Mouse (Mus musculus) granulocyte monocyte progenitor cell, adult 5-6 weeks (primary cell): ENCODE measurements around the gene Bahd1. TPM values are rescaled to one million over a fixed set of nuclear protein-coding genes. Genes with fewer than 3 reads are reported as not detected.
A peak's percentile ranks its signal among the peaks of the same experiment; 100 is the strongest.

Source experiments
- ATAC-seq: replicated peaks from 2 replicates; pipeline ENCODE4 v1.8.0; 2016; ENCODE audit warnings: mild to moderate bottlenecking, moderate TSS enrichment, inconsistent platforms; ENCODE audit not compliant: poor library complexity, severe bottlenecking
- total RNA-seq, 2 experiments: library from RNA; stranded (forward) in 1 of 2; stranded (reverse) in 1 of 2; fragments of 200-712, 200-1000 nt in 1 of 2; fragments of >200 nt in 1 of 2; fragmentation: Nextera tagmentation in 1 of 2; gene quantifications; 2 replicates each; pipeline ENCODE4 v1.2.3; 2014 to 2017

The Bahd1 gene
- 10.1 and 12.3 TPM in 2 replicates for total RNA-seq (2014; fragmentation: Nextera tagmentation)
- 4.6 and 4.8 TPM in 2 replicates for total RNA-seq (2017)

GRCm38 (mm10) chr2:118899981-118900825 is at the start of gene Bahd1:
Gene Bahd1 (plus strand): TSS chr2:118900377.
- ATAC-seq = peak; percentile 28

GRCm38 (mm10) chr2:118851756-118852155 is 48.4 kb upstream of the Bahd1 start:
- no peak for ATAC-seq

DNA sequence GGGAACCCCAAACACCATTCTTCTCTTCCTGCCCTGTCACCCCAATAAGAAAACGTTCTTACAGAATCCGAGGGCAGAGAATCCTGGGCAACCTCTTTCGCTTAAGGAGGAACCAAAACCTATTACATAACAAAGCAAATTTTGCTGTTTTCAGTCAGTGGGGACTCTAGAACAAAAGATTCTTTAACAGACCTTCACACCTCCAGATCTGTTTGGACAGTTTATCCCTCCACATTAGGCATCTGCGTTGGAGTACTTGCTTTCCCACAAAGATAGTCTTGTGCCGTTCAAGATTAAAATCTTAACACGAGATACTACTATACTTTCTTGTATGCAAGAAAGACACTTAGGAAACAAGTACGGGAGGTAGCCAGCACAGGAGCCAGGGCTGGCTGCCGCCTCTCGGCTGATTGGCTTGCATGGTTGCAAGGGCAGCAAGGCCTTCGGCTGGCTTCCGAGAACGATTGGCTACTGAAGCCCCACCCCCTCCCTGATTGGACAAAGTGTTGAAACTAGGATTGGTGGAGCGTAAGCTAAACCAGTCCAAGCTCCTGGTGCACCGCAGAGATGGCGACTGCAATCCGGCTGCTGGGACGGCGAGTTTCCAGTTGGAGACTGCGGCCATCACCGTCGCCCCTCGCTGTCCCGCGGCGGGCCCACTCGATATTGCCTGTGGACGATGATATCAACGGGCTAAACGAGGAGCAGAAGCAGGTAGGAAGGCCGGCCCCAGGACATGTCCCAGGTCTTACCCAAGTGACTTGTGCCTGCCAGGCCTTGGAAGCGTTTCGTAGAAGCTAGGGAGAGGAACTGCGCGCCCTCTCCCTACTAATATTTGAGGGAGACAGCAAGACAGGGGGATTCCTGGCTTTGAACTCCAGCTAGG is 38.5 kb upstream of the Bahd1 start, which contains the start of gene Ivd:
Ivd (plus strand) TSS at position 501 of the 886 bp plus-strand sequence.
- peak; percentile 98 for ATAC-seq

GRCm38 (mm10) chr2:118862340-118862675 is 37.9 kb upstream of the Bahd1 start:
- ATAC-seq = no peak

DNA sequence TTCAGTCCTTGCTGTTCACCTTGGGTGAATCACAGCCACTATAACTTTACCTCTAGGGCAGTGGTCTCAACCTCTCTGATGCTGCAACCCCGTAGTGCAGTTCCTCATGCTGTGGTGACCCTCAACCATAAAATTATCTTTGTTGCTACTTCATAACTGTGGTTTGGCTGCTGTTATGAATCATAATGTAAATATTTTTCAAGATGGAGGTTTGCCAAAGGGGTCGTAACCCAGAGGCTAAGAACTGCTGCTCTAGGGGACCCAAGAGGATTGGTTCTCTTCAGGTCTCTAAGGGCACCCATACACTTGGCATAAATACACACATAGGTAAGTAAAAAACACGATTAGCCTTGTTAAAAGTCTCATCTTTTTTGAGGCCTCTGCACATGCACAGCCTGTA is 29.6 kb upstream of the Bahd1 start:
- ATAC-seq = no peak

- no peak for ATAC-seq
Observed at GRCm38 (mm10) chr2:118871032-118871431, 29.1 kb upstream of the Bahd1 start.

GRCm38 (mm10) chr2:118873018-118873417 is 27.2 kb upstream of the Bahd1 start:
- ATAC-seq = no peak

DNA sequence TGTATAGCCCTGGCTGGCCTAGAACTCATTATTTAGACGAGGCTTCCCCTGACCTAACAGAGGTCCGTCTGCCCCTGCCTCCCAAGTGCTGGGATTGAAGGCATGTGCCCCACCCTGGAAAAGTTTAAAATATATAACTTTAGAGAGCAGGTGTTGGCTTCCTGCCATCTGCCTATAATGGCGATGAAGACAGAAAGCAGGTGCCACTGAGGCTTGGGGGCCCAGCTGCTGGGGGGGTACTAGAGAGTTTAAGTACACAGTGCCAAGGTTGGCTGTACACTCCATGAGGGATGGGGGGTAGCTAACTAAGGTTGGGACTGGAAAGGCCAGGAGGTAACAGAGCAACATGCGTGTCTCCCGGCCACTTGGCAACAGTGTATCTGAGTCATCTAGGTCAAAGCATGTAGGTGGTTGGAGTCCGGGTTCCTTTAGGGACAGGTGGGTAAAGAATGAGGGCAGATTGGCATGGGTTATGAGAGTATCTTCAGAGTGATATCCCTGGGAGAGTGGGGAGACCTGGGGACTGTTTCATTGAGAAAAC is 26.2 kb upstream of the Bahd1 start:
- ATAC-seq = no peak

DNA sequence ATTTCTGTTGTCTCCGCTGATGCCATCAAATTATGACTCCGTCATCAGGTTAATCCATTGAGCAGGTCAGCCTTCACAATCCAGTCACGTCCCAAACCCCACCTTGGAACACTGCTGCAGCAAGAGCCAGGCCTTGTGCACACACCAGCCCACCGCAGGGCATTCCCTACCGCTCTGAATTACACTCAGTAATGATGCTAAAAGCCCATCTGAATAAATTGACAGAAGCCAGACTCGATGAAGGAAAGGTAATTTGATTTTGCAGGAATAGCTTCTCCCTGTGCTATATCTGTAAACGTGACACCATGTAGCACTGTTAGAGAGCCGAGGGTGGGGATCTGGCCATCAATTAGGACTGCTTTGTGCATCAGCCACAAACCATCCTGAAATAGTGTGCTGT is 24.9 kb upstream of the Bahd1 start:
- ATAC-seq = no peak

- ATAC-seq = no peak
Observed at GRCm38 (mm10) chr2:118876453-118876852, 23.7 kb upstream of the Bahd1 start.

DNA sequence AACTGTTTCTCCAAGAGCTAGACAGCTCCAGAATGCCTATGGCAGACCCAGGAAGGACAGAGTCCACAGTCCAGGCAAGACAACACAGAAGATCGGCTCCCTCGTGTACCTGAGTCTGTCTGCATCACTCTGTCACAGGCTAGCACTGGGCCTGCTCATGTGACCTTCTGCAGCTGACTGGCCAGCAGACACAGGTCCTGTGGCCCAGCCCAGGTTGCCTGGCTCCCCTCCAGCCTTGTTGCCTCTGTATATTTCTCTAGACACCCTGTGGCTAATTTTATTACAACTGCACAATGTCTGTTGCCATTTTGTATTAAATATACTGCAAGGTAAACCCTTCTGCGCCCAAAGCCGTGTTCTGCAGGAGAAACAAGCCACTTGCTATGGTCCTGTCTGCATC is 19.2 kb upstream of the Bahd1 start:
- ATAC-seq = no peak

- ATAC-seq = no peak
Observed at GRCm38 (mm10) chr2:118881956-118882355, 18.2 kb upstream of the Bahd1 start.

DNA sequence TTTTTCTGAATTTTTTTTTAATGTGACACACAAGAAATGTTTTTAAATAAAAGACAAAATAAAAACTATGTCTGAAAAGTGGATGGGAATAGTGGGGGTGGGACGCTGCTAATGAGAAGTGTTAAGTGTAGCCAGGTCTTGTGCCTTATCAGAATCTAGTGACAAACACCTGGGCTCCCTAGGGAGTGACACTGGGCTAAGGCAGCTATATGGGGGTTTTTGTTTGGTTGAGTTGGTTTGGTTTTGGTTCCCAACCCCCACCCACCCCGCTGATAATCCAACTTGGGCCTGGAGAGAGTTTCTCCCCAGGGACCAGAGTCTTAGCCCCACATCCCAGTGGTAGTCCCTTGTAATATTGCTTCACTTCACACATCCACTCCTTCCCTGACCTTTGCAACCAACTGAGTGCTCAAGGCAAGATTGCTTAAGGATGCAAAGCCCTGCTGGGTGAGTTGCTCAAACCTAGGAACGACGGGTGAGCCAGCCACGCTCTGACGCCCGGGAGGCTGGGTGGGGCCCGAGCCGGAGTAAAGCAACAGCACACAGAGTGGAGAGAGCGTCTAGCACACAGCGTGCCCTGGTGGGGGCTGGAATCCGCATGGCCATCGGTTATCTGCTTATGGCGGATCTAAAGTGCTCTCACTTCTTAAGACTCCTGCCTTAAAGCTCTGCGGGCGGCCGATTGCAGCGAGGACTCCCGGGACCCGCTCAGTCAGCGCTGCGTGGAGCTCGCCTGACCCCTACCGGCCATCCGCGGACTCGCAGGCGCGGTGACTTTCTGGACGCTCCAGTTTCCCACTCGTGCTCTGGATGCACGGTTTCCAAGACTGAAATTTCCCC is 17.1 kb upstream of the Bahd1 start:
- ATAC-seq = peak; percentile 86

DNA sequence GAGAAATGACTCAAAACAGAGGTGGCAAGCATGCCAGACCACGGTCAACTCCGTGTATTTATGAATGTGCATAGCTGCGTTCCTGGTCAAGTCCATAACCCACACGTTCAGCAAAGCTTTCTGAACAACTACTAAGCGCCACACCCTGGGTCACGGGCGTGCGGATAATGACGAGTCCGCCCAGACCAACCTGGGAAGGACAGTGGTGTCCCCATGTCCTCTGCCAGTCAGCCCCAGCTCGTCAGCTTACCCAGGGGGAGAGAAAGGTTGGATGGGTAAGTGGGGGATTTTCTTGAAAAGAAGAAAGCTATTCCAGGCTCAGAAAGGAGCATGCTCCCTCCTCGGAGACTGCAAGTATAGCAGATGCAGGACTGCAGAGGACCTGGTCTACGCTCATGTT is 12.7 kb upstream of the Bahd1 start:
- ATAC-seq = no peak

DNA sequence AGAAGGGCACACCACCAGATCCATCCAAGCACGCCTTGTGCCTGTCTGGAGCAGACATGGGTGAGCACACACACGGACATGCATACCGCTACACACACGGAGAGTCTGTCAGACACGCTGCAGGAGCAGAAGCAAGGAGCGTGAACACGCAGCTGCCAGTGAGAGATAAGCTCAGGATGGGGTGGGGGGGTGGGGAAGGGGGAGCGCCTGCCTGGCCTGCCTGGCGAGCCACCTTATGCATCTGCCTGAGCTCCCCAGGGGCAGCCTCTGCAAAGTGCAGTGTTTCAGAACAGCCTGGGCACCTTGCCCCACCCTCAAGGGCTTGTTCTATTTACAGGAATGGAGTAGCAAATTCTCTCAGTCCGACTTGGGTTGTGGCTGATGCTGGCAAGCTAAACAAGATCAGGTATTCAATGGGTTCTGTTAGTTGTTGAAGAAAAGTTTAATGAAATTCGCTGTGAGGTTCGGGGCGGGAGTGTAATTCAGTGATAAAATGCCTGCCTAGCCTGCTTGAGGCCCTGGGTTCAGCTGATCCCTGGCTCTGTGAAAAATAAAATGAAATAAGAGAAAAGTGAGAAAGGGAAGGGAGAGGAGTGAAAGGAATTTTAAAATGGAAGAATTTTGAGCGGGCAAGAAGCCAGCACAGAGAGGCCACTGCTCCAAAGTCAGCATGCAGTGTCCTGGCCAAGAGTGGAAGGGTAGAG is 12.2 kb upstream of the Bahd1 start:
- no peak for ATAC-seq

- ATAC-seq = no peak
Observed at GRCm38 (mm10) chr2:118891173-118891572, 9.0 kb upstream of the Bahd1 start.

GRCm38 (mm10) chr2:118895990-118896913 is 3.9 kb upstream of the Bahd1 start:
- peak; percentile 28 for ATAC-seq

DNA sequence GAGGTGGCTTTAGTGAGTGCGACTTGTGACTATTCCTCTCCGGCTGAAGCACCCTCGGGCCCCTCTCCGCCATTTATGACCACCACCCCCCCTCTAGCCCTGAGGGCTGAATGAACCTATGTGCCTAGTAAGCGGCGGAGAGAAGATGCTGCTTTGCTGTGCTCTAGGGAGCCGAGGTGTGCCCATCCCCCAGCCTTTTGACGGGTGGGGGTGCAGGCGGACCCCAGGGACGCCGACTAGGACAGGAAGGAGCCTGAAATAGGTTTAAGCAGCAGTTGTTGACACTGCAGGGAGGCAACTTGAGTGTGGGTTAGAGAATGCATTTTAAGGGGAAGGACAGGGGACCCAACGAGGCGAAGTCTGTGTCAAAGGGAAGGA is 3.3 kb upstream of the Bahd1 start:
- no peak for ATAC-seq
